Mouse (Mus musculus) layer of hippocampus, adult 8-10 months (tissue): Measurements from ENCODE around the gene Fgf14. TPM values are rescaled to one million over a fixed set of nuclear protein-coding genes. Genes with fewer than 3 reads are reported as not detected.
"Not testable (repeated sequence)": the region's sequence is repeated elsewhere in the genome, so short reads cannot be mapped to it uniquely, and the experiment has no call there.

ENCODE experiments used
- DNase-seq, 2 experiments: peaks; one replicate each; pipeline ENCODE4 v3.0.0; 2022; ENCODE audit warnings: low spot score in 2 of 2
- total RNA-seq, 4 experiments: library from RNA; stranded (reverse); gene quantifications; 2 replicates each; pipeline ENCODE4 v1.2.4; 2022

Gene Fgf14
- total RNA-seq = 10 to 100 TPM; 34.3 to 40.2 (median 36.7) TPM

- no peak for DNase-seq
Observed at GRCm38 (mm10) chr14:124676506-124677177, at the start of gene Fgf14. Fgf14 (minus strand) TSS chr14:124677127.

GRCm38 (mm10) chr14:124677379-124677778 lies 452 bp upstream of the Fgf14 start:
- peak; percentile 73 to 79 for DNase-seq

DNA sequence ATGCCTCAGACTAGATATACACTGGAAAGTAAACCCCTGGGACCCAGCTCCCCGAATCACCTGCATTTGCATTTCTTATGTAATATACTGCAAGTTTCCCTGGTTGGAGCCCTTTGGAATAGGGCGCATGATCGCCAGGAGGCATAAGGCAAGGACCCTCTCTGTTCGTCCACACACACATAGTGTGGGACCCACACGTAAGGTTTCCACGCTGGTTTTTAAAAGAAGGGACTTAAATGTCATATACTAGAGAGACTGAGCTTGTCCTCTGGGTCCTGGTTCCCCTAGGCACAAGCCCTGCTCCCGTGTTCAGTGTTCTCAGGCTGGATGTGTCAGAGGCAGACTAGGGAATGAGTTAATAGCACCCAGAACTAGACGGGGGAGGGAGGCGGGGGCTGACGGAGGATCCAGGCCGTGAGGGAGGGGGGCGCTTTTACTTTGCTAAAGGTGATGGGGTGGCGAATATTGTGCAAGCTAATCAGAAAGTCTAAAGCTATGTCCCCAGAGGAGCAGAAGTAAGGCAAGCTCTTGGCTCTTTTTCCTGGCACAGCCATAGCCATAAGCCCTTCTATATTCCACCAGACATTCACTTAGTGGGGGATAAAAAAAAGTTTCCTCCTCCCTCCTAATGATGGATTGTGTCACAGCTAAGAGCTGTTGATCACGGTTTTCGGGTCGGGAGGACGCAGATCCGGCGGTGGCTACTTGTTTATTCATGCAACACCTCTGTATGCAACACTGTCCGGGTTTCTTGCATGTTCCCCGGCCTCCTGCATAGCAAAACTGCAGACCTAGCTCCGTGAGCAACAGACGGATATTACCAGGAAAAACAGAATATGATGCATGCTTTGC lies 1.0 kb downstream of the Fgf14 start:
- DNase-seq = peak; percentile 35 to 52

DNA sequence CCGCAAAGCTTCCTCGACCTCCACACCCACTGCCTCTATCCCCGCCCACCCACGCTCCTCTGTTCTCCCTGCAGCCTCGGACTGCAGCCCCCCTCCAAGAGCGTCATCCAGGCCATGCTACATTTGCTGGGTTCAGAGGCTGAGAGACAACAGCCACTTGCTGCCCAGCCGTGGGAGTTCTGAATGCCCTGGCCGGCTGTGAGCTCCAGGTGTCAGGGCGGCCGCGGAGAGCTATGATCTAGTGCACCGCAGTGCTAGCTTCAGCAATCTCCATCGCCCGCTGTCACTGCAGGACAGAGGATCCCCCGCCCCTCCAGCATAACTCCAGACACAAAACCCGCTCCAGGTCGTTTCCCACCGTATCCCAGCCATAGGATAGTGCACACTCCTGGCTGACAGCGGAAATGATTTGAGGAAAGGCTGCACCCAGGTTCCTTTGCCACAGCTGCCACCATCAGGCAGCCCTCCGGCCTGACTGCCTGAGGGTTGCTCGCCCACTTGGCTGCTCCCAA lies 1.7 kb downstream of the Fgf14 start:
- DNase-seq = peak; percentile 28 to 29

GRCm38 (mm10) chr14:124674536-124675141 lies 2.3 kb downstream of the Fgf14 start:
- DNase-seq = no peak

DNA sequence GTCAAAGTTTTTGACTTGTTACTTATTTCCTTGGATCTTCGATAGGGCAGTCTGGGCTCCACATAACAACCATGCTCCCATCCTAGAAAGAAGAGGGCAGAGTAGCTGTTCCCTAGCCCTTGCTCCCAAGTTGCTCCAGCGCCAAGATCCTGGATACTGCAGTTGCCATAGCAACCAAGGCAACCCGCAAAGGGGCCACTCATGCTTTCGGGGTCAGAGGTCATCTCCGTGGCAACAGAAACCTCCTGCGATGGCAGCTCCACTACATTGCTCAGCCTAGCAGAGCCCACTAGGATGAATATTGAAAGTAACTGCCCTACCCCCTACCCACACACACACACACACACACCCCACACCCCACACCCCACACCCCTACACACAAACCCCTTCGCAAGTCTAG lies 7.2 kb downstream of the Fgf14 start:
- peak; percentile 39 to 42 for DNase-seq

GRCm38 (mm10) chr14:124642822-124643221 lies 34.1 kb downstream of the Fgf14 start:
- no peak for DNase-seq

- no peak for DNase-seq
Observed at GRCm38 (mm10) chr14:124634881-124635280, 42.0 kb downstream of the Fgf14 start.

DNA sequence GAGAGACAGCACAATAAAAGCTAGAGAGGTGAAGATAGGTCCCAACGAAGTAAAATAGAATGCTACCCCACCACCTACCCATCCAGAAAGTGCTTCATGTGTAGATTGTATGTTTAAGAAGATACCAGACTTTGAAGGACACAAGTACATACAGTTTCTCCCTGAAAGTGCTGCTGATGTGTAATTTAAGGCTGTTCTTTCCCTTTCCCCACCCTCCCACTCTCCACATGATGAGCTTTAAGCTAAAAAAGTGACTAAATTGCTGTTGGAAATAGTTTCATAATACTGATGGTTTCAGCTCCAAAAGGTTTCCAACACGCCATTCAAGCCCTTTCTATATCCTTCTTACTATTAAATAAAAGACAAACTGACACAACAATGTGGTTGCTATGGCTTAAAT lies 63.5 kb downstream of the Fgf14 start:
- no peak for DNase-seq

GRCm38 (mm10) chr14:124606036-124606711 lies 70.8 kb downstream of the Fgf14 start:
- DNase-seq = peak; percentile 66 to 74

- DNase-seq = no peak
Observed at GRCm38 (mm10) chr14:124605031-124605743, 71.7 kb downstream of the Fgf14 start.

GRCm38 (mm10) chr14:124576571-124576970 lies 100.4 kb downstream of the Fgf14 start:
- no peak for DNase-seq

DNA sequence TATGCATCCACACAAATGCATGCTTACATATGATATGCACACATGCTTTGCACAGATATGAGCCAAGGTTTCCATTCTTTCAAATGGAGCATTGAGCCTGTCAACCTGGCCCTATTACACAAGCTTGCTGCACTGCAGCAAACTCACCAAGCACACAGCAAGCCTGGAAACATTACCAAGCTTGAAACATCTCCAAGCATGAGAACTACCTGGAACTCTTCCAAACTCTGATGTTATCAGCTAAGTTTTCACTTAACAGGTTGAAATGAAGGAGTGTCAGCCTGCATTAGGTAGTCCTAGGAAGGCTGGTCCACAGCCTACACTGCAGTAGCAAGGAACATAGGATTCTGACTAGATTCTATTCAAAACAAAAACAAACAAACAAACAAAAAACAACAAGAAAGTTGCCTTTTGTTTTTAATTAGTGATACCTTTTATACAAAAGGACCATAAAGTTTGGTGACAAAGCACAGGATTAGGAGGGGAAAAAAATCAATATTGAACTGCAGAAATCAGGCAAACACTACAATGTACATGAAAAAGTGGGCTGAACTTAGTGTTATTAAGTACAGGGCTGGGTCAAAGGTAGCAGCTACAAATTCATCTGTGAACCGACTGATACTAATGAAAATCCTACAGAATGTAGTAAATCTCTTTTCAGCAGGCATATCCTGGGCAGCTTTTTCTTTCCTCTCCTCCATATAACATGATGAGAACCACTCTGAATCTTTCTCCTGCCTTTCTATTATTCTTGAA lies 101.6 kb downstream of the Fgf14 start:
- peak; percentile 16 to 17 for DNase-seq

DNA sequence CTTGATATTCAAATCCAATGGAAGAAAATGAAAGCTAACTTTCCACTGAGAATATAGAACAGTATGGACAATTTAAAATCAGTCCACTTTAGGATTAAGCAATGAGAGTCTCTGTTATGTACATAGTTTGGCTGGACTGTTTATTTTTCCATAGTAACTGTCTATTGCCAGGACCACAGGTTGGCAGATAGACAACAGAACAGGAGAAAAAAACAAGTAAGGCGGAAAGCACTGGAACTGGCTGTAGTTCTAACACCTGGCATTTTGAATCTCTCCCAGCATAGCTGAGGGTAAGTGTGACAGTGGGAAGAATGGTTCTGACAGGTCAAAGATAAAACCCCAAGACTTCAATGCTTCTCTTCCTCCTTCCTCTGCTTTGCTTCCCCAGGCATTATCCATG lies 110.5 kb downstream of the Fgf14 start:
- no peak for DNase-seq

- no peak for DNase-seq
Observed at GRCm38 (mm10) chr14:124561544-124561943, 115.4 kb downstream of the Fgf14 start.

GRCm38 (mm10) chr14:124536106-124536505 lies 140.8 kb downstream of the Fgf14 start:
- DNase-seq = no peak

DNA sequence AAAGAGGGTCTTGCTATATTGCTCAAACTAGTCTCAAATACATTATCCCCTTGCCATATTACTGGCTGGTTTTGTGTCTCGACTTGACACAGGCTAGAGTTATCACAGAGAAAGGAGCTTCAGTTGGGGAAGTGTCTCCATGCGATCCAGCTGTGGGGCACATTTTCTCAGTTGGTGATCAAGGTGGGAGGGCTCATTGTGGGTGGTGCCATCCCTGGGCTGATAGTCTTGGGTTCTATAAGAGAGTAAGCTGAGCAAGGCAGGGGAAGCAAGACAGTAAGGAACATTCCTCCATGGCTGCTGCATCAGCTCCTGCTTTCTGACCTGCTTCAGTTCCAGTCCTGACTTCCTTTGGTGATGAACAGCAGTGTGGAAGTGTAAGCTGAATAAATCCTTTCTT lies 141.6 kb downstream of the Fgf14 start:
- not testable (repeated sequence) for DNase-seq

DNA sequence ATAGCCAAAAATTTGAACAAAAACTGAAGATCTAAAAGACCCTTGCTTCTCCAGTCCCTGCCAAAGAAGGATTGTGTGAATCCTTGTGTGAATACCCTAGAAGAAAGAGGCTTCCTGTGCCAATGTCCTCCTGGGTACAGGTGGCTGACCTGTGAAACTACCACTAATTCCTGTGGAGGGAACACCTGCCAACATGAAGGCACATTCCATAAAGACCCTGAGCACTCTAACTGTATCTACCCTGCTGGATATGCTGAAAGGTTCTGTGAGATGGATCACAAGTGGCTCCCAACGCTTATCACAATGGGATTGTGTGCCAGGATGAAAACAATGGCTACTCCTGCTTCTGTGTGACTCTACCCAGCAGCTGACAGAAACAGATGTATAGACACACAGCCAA lies 144.9 kb downstream of the Fgf14 start:
- no peak for DNase-seq

- DNase-seq = no peak
Observed at GRCm38 (mm10) chr14:124512009-124512408, 164.9 kb downstream of the Fgf14 start.

DNA sequence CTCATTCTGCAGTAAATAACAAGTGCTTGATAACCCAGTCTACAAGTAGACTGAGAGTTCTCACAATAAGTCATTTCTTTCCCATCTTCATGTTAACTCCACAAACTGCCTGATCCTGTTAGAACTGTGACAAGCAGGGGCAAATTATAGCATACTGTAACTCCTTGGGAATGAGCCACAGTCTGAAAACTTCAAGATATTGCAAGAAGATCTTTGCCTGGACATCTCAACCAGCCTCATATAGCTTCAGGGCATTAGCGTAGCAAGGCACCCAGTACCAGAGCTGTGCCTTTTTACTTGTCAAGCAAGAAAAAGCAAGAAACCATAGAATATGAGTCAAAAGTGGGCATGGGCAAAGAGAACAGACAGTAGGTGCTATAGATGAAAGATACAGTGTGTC lies 188.0 kb downstream of the Fgf14 start:
- no peak for DNase-seq
